Mouse (Mus musculus) intestine, postnatal 0 days (tissue): ENCODE measurements at regions not wholly inside any gene's neighbourhood (a gene's known extent, or its start where the extent isn't known, plus 50 kb on each side); places are given as distances from the start of the nearest gene placed in this dataset.

Source experiments
- ATAC-seq: fragments of 200-750 bp; cut with Nextera tagmentation; 2 replicates; pipeline ENCODE4 v1.8.0; 2017; ENCODE audit warnings: mild to moderate bottlenecking, moderate TSS enrichment, moderate library complexity
- H3K27ac ChIP-seq: fragments of 300-500 bp; sonication (generic); 2 replicates; pipeline ENCODE4 v1.5.1; 2014; ENCODE audit warnings: mild to moderate bottlenecking, low read depth, low read length, moderate library complexity
- H3K27me3 ChIP-seq: fragments of 300-500 bp; sonication (generic); replicated peaks from 2 replicates; pipeline ENCODE4 v1.6.1; 2014; ENCODE audit warnings: low read length, mixed read lengths; ENCODE audit not compliant: control insufficient read depth, insufficient read depth
- H3K36me3 ChIP-seq: fragments of 300-500 bp; sonication (generic); 2 replicates; pipeline ENCODE4 v1.6.1; 2014; ENCODE audit warnings: mild to moderate bottlenecking, moderate library complexity; ENCODE audit not compliant: control insufficient read depth, insufficient read depth
- H3K4me1 ChIP-seq: fragments of 300-500 bp; sonication (generic); replicated peaks from 2 replicates; pipeline ENCODE4 v1.6.1; 2014; ENCODE audit warnings: antibody characterized with exemption, low read length, mixed read lengths; ENCODE audit not compliant: control insufficient read depth, insufficient read depth
- H3K4me2 ChIP-seq: fragments of 300-500 bp; sonication (generic); replicated peaks from 2 replicates; pipeline ENCODE4 v1.6.1; 2014; ENCODE audit warnings: low read depth, mild to moderate bottlenecking, moderate library complexity
- H3K4me3 ChIP-seq: fragments of 300-500 bp; sonication (generic); 2 replicates; pipeline ENCODE4 v1.5.1; 2014; ENCODE audit warnings: low read depth, low read length
- H3K9ac ChIP-seq: fragments of 300-500 bp; sonication (generic); 2 replicates; pipeline ENCODE4 v1.6.1; 2014; ENCODE audit warnings: mild to moderate bottlenecking, low read depth, low read length
- H3K9me3 ChIP-seq: fragments of 300-500 bp; sonication (generic); 2 replicates; pipeline ENCODE4 v1.6.1; 2016; ENCODE audit warnings: mixed run types; ENCODE audit not compliant: control insufficient read depth
- CTCF ChIP-seq: sonication (generic); IDR thresholded peaks from 2 replicates; pipeline ENCODE4 v1.5.1; 2016; ENCODE audit warnings: low read depth, mild to moderate bottlenecking, control low read depth, antibody characterized with exemption, moderate library complexity
- WGBS: fragments of 180-500 bp; shearing (Covaris S2); extraction: QIAGEN DNeasy Blood & Tissue Kit; methylation state at CpG from one replicate; pipeline ENCODE4 v1.1.7; 2014; 5-methylcytosine and 5-hydroxymethylcytosine counted together

- ATAC-seq = no peak
- Histone ChIP-seq H3K4me3 (no peak overlapping the region), H3K36me3 (no peaks in the 10 kb centered on the region), H3K4me1 (no peaks in the 10 kb centered on the region), H3K27ac (no peak overlapping the region; the same call in 1 of the 2 replicates), H3K9me3 (no peaks in the 10 kb centered on the region), H3K27me3 (no peaks in the 10 kb centered on the region), H3K4me2 (no peak overlapping the region), H3K9ac (no peak overlapping the region)
- no peak for TF ChIP-seq CTCF
- WGBS = 51% methylated on average over 6 of the region's 6 CpGs
Observed at GRCm38 (mm10) chr4:106168741-106169140, 147.3 kb upstream of the Usp24 start.

- H3K27ac ChIP-seq = no peak overlapping the region
- no peaks in the 10 kb centered on the region for H3K36me3 ChIP-seq
- 93% methylated on average over 4 of the region's 4 CpGs for WGBS
- H3K4me2 ChIP-seq = no peak overlapping the region
- no peak for ATAC-seq
- no peaks in the 10 kb centered on the region for H3K9me3 ChIP-seq
- no peaks in the 10 kb centered on the region for H3K4me1 ChIP-seq
- H3K4me3 ChIP-seq = no peak overlapping the region
- no peaks in the 10 kb centered on the region for H3K27me3 ChIP-seq
- TF ChIP-seq CTCF = no peak
- no peak overlapping the region for H3K9ac ChIP-seq
Observed at GRCm38 (mm10) chr4:106169466-106169865, 146.5 kb upstream of the Usp24 start.

GRCm38 (mm10) chr4:106170731-106171130, 145.3 kb upstream of the Usp24 start:
- no peaks in the 10 kb centered on the region for H3K4me1 ChIP-seq
- 92% methylated on average over 8 of the region's 8 CpGs for WGBS
- no peak overlapping the region for H3K9ac ChIP-seq
- H3K36me3 ChIP-seq = no peaks in the 10 kb centered on the region
- no peak for TF ChIP-seq CTCF
- no peak overlapping the region for H3K27ac ChIP-seq
- H3K4me3 ChIP-seq = no peak overlapping the region
- ATAC-seq = no peak
- H3K4me2 ChIP-seq = no peak overlapping the region
- no peaks in the 10 kb centered on the region for H3K9me3 ChIP-seq
- no peaks in the 10 kb centered on the region for H3K27me3 ChIP-seq

- no peak for TF ChIP-seq CTCF
- Histone ChIP-seq H3K27me3 (no peaks in the 10 kb centered on the region), H3K4me3 (no peak overlapping the region), H3K9ac (no peak overlapping the region), H3K4me2 (no peak overlapping the region), H3K4me1 (no peaks in the 10 kb centered on the region), H3K27ac (no peak overlapping the region), H3K9me3 (no peaks in the 10 kb centered on the region), H3K36me3 (no peaks in the 10 kb centered on the region)
- ATAC-seq = no peak
- WGBS = 53% methylated on average over 5 of the region's 5 CpGs
Observed at GRCm38 (mm10) chr4:106175352-106175751, 140.7 kb upstream of the Usp24 start.

- Histone ChIP-seq H3K9ac (no peak overlapping the region), H3K4me3 (no peak overlapping the region), H3K4me1 (no peaks in the 10 kb centered on the region), H3K27me3 (no peaks in the 10 kb centered on the region), H3K27ac (no peak overlapping the region), H3K36me3 (no peaks in the 10 kb centered on the region), H3K4me2 (no peak overlapping the region), H3K9me3 (no peaks in the 10 kb centered on the region)
- TF ChIP-seq CTCF = no peak
- WGBS = 85% methylated on average over 13 of the region's 13 CpGs
- no peak for ATAC-seq
Observed at GRCm38 (mm10) chr4:106185745-106186501, 130.1 kb upstream of the Usp24 start.

- ATAC-seq = no peak
- no peak for TF ChIP-seq CTCF
- no peak overlapping the region for H3K9ac ChIP-seq
Observed at GRCm38 (mm10) chr4:106186684-106187083, 129.3 kb upstream of the Usp24 start.

More at GRCm38 (mm10) chr4:106186684-106187083, 129.3 kb upstream of the Usp24 start:
- 82% methylated on average over 7 of the region's 7 CpGs for WGBS
- no peaks in the 10 kb centered on the region for H3K4me1 ChIP-seq
- H3K4me3 ChIP-seq = no peak overlapping the region
- H3K27ac ChIP-seq = no peak overlapping the region
- H3K4me2 ChIP-seq = no peak overlapping the region
- no peaks in the 10 kb centered on the region for H3K36me3 ChIP-seq
- no peaks in the 10 kb centered on the region for H3K27me3 ChIP-seq
- H3K9me3 ChIP-seq = no peaks in the 10 kb centered on the region
